Mouse (Mus musculus) liver, embryonic 14.5 days (tissue): ENCODE measurements around the gene Ntng1. TPM values are rescaled to one million over a fixed set of nuclear protein-coding genes. Genes with fewer than 3 reads are reported as not detected.

Source experiments
- ATAC-seq: fragments of 200-750 bp; cut with Nextera tagmentation; 2 replicates; pipeline ENCODE4 v1.8.0; 2017; ENCODE audit warnings: moderate number of reproducible peaks, mild to moderate bottlenecking, moderate library complexity; ENCODE audit not compliant: insufficient read depth
- DNase-seq, 3 experiments: peaks; one replicate each; pipeline ENCODE4 v3.0.0-alpha.2; 2012 to 2013; ENCODE audit warnings: low read depth in 3 of 3, low spot score in 3 of 3
- H3K27ac ChIP-seq: fragments of 300-500 bp; sonication (generic); 2 replicates; pipeline ENCODE4 v1.5.1; 2014; ENCODE audit warnings: moderate library complexity, mild to moderate bottlenecking, control low read depth, inconsistent platforms
- H3K27me3 ChIP-seq: fragments of 300-500 bp; sonication (generic); 2 replicates; pipeline ENCODE4 v1.6.1; 2014; ENCODE audit warnings: mild to moderate bottlenecking, low read length, moderate library complexity; ENCODE audit not compliant: control insufficient read depth, insufficient read depth
- H3K36me3 ChIP-seq: fragments of 300-500 bp; sonication (generic); replicated peaks from 2 replicates; pipeline ENCODE4 v1.6.1; 2014; ENCODE audit warnings: low read depth; ENCODE audit not compliant: control insufficient read depth, insufficient read depth
- H3K4me1 ChIP-seq, 2 experiments: fragments of 200-500 bp in 1 of 2; fragments of 300-500 bp in 1 of 2; sonication (generic) in 1 of 2; replicated peaks; 2 replicates each; pipeline ENCODE4 v1.6.1; 2012 to 2014; ENCODE audit warnings: antibody characterized with exemption in 1 of 2, inconsistent platforms in 1 of 2, low read length in 1 of 2; ENCODE audit not compliant: control insufficient read depth in 2 of 2, insufficient read depth in 2 of 2
- H3K4me2 ChIP-seq: fragments of 300-500 bp; sonication (generic); 2 replicates; pipeline ENCODE4 v1.6.1; 2014; ENCODE audit warnings: low read depth, mild to moderate bottlenecking, control low read depth, moderate library complexity
- H3K4me3 ChIP-seq, 2 experiments: fragments of 200-500 bp in 1 of 2; fragments of 300-500 bp in 1 of 2; sonication (generic) in 1 of 2; 2 replicates each; pipeline ENCODE4 v1.5.1; 2012 to 2014; ENCODE audit warnings: low read depth in 2 of 2, low read length in 2 of 2, mild to moderate bottlenecking in 2 of 2, control low read depth in 1 of 2, inconsistent platforms in 1 of 2, moderate library complexity in 1 of 2; ENCODE audit not compliant: insufficient read depth in 1 of 2
- H3K9ac ChIP-seq: fragments of 300-500 bp; sonication (generic); replicated peaks from 2 replicates; pipeline ENCODE4 v1.6.1; 2014; ENCODE audit warnings: mild to moderate bottlenecking, control low read depth, moderate library complexity
- H3K9me3 ChIP-seq: fragments of 300-500 bp; sonication (generic); 2 replicates; pipeline ENCODE4 v1.6.1; 2016; ENCODE audit warnings: low read length, mixed read lengths; ENCODE audit not compliant: control insufficient read depth
- CTCF ChIP-seq: IDR thresholded peaks from 2 replicates; pipeline ENCODE4 v1.5.1; 2016; ENCODE audit warnings: antibody characterized with exemption, low read depth, control low read depth
- EP300 ChIP-seq: IDR thresholded peaks from 2 replicates; pipeline ENCODE4 v1.6.1; 2016; ENCODE audit warnings: antibody characterized with exemption, low read depth
- WGBS: fragments of 180-500 bp; shearing (Covaris S2); extraction: QIAGEN DNeasy Blood & Tissue Kit; methylation state at CpG from one replicate; pipeline ENCODE4 v1.1.7; 2014; ENCODE audit not compliant: insufficient replicate concordance; 5-methylcytosine and 5-hydroxymethylcytosine counted together
- polyA plus RNA-seq, 2 experiments: library from polyadenylated mRNA; depleted of rRNA in 1 of 2; stranded (reverse) in 1 of 2; unstranded in 1 of 2; fragments of >200 nt; fragmentation: Nextera tagmentation in 1 of 2; extraction: Ambion mirVana in 1 of 2; gene quantifications; 2 replicates each; pipeline versions ENCODE4 v1.2.1 to v1.2.3; 2012 to 2014

Ntng1 gene
- polyA plus RNA-seq, 2 experiments, result 0.03 to 0.04 TPM

GRCm38 (mm10) chr3:110000349-110000748, 143.5 kb downstream of the Ntng1 start:
- Histone ChIP-seq H3K27me3 (no peaks in the 10 kb centered on the region), H3K4me3 (no peak overlapping the region), H3K27ac (no peak overlapping the region), H3K9ac (no peak overlapping the region), H3K36me3 (no peaks in the 10 kb centered on the region), H3K4me2 (no peak overlapping the region), H3K4me1 (no peaks in the 10 kb centered on the region), H3K9me3 (no peaks in the 10 kb centered on the region)
- TF ChIP-seq CTCF (no peak), EP300 (no peak)
- ATAC-seq, result no peak
- no peak for DNase-seq
- 48% methylated on average over 5 of the region's 5 CpGs for WGBS

DNA sequence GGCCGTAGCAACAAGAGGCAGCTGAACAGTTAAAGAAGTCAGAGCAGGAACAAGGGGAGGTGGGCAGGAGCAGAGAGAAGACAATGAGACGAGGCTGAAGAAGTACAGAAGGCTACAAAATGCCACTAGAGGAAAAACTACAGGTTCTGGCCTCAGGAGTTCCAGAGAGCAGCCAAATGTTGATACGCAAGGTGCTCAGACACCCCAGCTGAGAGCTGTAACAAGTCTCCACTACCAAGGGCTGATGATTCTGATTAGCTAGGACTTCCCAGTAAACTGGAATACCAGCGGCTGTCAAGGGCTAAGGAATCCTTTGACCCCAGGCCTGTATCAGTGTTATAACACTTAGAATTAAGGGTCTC, 148.2 kb downstream of the Ntng1 start:
- Histone ChIP-seq H3K27ac (no peak overlapping the region), H3K4me2 (no peak overlapping the region), H3K9ac (no peak overlapping the region), H3K36me3 (no peaks in the 10 kb centered on the region), H3K4me1 (no peaks in the 10 kb centered on the region), H3K27me3 (no peaks in the 10 kb centered on the region), H3K4me3 (no peak overlapping the region), H3K9me3 (no peaks in the 10 kb centered on the region)
- TF ChIP-seq CTCF, result no peak
- TF ChIP-seq EP300, result no peak
- DNase-seq (no peak), ATAC-seq (no peak)
- 51% methylated on average over 4 of the region's 4 CpGs for WGBS

DNA sequence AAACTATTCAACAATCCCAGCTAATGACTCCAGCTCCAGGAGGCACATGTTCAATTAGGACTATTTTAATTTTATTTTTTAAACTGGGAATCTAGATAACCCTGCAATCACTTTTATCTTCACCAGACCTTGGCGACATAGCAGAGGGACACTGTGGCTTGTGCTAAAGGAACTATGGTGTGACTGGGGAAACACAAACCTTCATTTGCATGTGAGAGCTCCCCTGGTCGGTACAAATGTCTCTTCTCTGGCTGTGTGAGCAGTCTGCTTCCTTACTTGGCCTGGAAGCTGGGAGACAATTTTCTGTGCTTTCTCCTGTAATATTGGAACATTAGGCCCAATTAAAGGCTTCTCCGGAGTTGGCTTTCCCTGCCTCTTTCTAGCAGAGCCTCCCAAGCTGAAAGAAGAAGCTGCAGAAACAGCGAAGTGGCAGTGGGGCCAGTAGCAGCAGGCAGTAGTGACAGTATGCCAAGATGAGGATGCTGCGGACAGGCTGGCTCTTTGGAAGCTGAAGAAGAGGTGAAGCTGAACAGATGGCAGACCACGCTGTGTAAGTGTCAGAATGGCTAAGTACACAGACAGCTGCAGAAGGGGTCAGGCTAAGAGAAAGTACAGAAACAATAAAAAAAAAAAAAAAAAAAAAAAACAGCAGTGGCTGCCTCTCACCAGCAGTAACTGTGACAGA, 148.7 kb downstream of the Ntng1 start:
- Histone ChIP-seq H3K27ac (no peak overlapping the region), H3K4me2 (no peak overlapping the region), H3K9me3 (no peaks in the 10 kb centered on the region), H3K4me3 (no peak overlapping the region), H3K36me3 (no peaks in the 10 kb centered on the region), H3K27me3 (no peaks in the 10 kb centered on the region), H3K4me1 (no peaks in the 10 kb centered on the region), H3K9ac (no peak overlapping the region)
- no peak for ATAC-seq
- no peak for DNase-seq
- no peak for TF ChIP-seq EP300
- 32% methylated on average over 6 of the region's 6 CpGs for WGBS

GRCm38 (mm10) chr3:109984086-109984485, 159.7 kb downstream of the Ntng1 start:
- 51% methylated on average over 2 of the region's 2 CpGs for WGBS
- no peaks in the 10 kb centered on the region for H3K4me1 ChIP-seq

GRCm38 (mm10) chr3:109977614-109978013, 166.2 kb downstream of the Ntng1 start:
- ATAC-seq, result no peak
- Histone ChIP-seq H3K9ac (no peak overlapping the region), H3K4me2 (no peak overlapping the region), H3K27ac (no peak overlapping the region), H3K4me1 (no peaks in the 10 kb centered on the region), H3K4me3 (no peak overlapping the region), H3K27me3 (no peaks in the 10 kb centered on the region), H3K9me3 (no peaks in the 10 kb centered on the region), H3K36me3 (no peaks in the 10 kb centered on the region)
- 42% methylated on average over 2 of the region's 2 CpGs for WGBS
- TF ChIP-seq EP300 (no peak), CTCF (no peak)
- DNase-seq, result no peak

More at GRCm38 (mm10) chr3:109984086-109984485, 159.7 kb downstream of the Ntng1 start:
- Histone ChIP-seq H3K9me3 (no peaks in the 10 kb centered on the region), H3K4me3 (no peak overlapping the region), H3K36me3 (no peaks in the 10 kb centered on the region), H3K27me3 (no peaks in the 10 kb centered on the region), H3K27ac (no peak overlapping the region), H3K4me2 (no peak overlapping the region), H3K9ac (no peak overlapping the region)
- DNase-seq (no peak), ATAC-seq (no peak)
- no peak for TF ChIP-seq CTCF
- no peak for TF ChIP-seq EP300
